Mouse (Mus musculus) liver, embryonic 11.5 days (tissue): ENCODE measurements around the gene Nanos2. TPM values are rescaled to one million over a fixed set of nuclear protein-coding genes. Genes with fewer than 3 reads are reported as not detected.

Source experiments
- ATAC-seq: fragments of 200-750 bp; cut with Nextera tagmentation; replicated peaks from 2 replicates; pipeline ENCODE4 v1.8.0; 2017; ENCODE audit warnings: moderate number of reproducible peaks, mild to moderate bottlenecking, moderate TSS enrichment, moderate library complexity; ENCODE audit not compliant: low FRiP score
- DNase-seq: peaks from one replicate; pipeline ENCODE4 v3.0.0-alpha.2; 2017; ENCODE audit warnings: low spot score
- H3K27ac ChIP-seq: fragments of 300-500 bp; sonication (generic); 2 replicates; pipeline ENCODE4 v1.5.1; 2014; ENCODE audit warnings: mild to moderate bottlenecking, low read depth, low read length, control low read depth
- H3K27me3 ChIP-seq: fragments of 300-500 bp; sonication (generic); replicated peaks from 2 replicates; pipeline ENCODE4 v1.6.1; 2014; ENCODE audit warnings: low read length, mixed read lengths; ENCODE audit not compliant: control insufficient read depth, insufficient read depth
- H3K36me3 ChIP-seq: fragments of 300-500 bp; sonication (generic); 2 replicates; pipeline ENCODE4 v1.6.1; 2014; ENCODE audit warnings: mild to moderate bottlenecking, low read length, moderate library complexity, mixed read lengths; ENCODE audit not compliant: control insufficient read depth, insufficient read depth
- H3K4me1 ChIP-seq: fragments of 300-500 bp; sonication (generic); replicated peaks from 2 replicates; pipeline ENCODE4 v1.6.1; 2014; ENCODE audit warnings: low read length, mixed read lengths; ENCODE audit not compliant: control insufficient read depth, insufficient read depth
- H3K4me2 ChIP-seq: fragments of 300-500 bp; sonication (generic); 2 replicates; pipeline ENCODE4 v1.6.1; 2014; ENCODE audit warnings: mild to moderate bottlenecking, control low read depth, moderate library complexity
- H3K4me3 ChIP-seq: fragments of 300-500 bp; sonication (generic); 2 replicates; pipeline ENCODE4 v1.5.1; 2014; ENCODE audit warnings: low read depth, low read length, control low read depth
- H3K9ac ChIP-seq: fragments of 300-500 bp; sonication (generic); 2 replicates; pipeline ENCODE4 v1.6.1; 2014; ENCODE audit warnings: low read depth, low read length, control low read depth
- H3K9me3 ChIP-seq: fragments of 300-500 bp; sonication (generic); 2 replicates; pipeline ENCODE4 v1.6.1; 2016; ENCODE audit warnings: low read length, inconsistent platforms, mixed read lengths; ENCODE audit not compliant: control insufficient read depth
- WGBS: fragments of 180-500 bp; shearing (Covaris S2); extraction: QIAGEN DNeasy Blood & Tissue Kit; methylation state at CpG from one replicate; pipeline ENCODE4 v1.1.7; 2014; 5-methylcytosine and 5-hydroxymethylcytosine counted together
- polyA plus RNA-seq: library from polyadenylated mRNA; unstranded; fragments of >200 nt; fragmentation: Nextera tagmentation; extraction: Ambion mirVana; gene quantifications from 2 replicates; pipeline ENCODE4 v1.2.1, GENCODE M21; 2014

Gene Nanos2
- polyA plus RNA-seq, 1 experiment from 2014 or later = not detected

- H3K4me2 ChIP-seq = no peak overlapping the region
- no peak overlapping the region for H3K9ac ChIP-seq
- H3K4me3 ChIP-seq = no peak overlapping the region
- H3K9me3 ChIP-seq = no peaks in the 10 kb centered on the region
- 81% methylated on average over 7 of the region's 7 CpGs for WGBS
- no peak overlapping the region for H3K27ac ChIP-seq
- no peaks in the 10 kb centered on the region for H3K36me3 ChIP-seq
- no peak for ATAC-seq
- peaks cover 27% of the 10 kb centered on the region for H3K27me3 ChIP-seq
- H3K4me1 ChIP-seq = no peaks in the 10 kb centered on the region
- DNase-seq = no peak
Observed at GRCm38 (mm10) chr7:19017909-19018308, 30.7 kb downstream of the Nanos2 start.

- Histone ChIP-seq H3K4me3 (peak overlapping the region; percentile 98), H3K4me2 (peak overlapping the region; percentile 55)
Observed at GRCm38 (mm10) chr7:19021048-19021447, 33.8 kb downstream of the Nanos2 start.

GRCm38 (mm10) chr7:19022189-19022958 is 35.2 kb downstream of the Nanos2 start:
- Histone ChIP-seq H3K27me3 (peaks cover 36% of the 10 kb centered on the region), H3K9ac (peak overlapping the region; percentile 46), H3K4me3 (peak overlapping the region; percentile 98), H3K4me1 (peaks cover 19% of the 10 kb centered on the region), H3K4me2 (peak overlapping the region; percentile 55), H3K27ac (no peak overlapping the region), H3K36me3 (no peaks in the 10 kb centered on the region; the same call in 1 of the 2 replicates), H3K9me3 (no peaks in the 10 kb centered on the region)
- ATAC-seq = no peak
- 47% methylated on average over 18 of the region's 18 CpGs for WGBS
- DNase-seq = no peak

More at GRCm38 (mm10) chr7:19021048-19021447, 33.8 kb downstream of the Nanos2 start:
- Histone ChIP-seq H3K36me3 (no peaks in the 10 kb centered on the region), H3K27ac (no peak overlapping the region), H3K9ac (peak overlapping the region; percentile 23; the same call in 1 of the 2 replicates), H3K9me3 (no peaks in the 10 kb centered on the region), H3K27me3 (peaks cover 36% of the 10 kb centered on the region), H3K4me1 (peaks cover 15% of the 10 kb centered on the region)
- WGBS = 4% methylated on average over 8 of the region's 8 CpGs
- DNase-seq (no peak), ATAC-seq (no peak)

- DNase-seq (no peak), ATAC-seq (peak; percentile 30)
- H3K36me3 ChIP-seq = no peaks in the 10 kb centered on the region; the same call in 1 of the 2 replicates
- H3K9ac ChIP-seq = peak within 1 kb of the TSS; percentile 95
- H3K4me3 ChIP-seq = peak within 1 kb of the TSS; percentile 98
- WGBS = 4% methylated on average over 30 of the region's 30 CpGs
- peak within 1 kb of the TSS; percentile 96 for H3K4me2 ChIP-seq
- H3K27ac ChIP-seq = peak within 1 kb of the TSS; percentile 62; the same call in 1 of the 2 replicates
- H3K4me1 ChIP-seq = peaks cover 22% of the 10 kb centered on the region
- peaks cover 36% of the 10 kb centered on the region for H3K27me3 ChIP-seq
- H3K9me3 ChIP-seq = no peaks in the 10 kb centered on the region
Observed at GRCm38 (mm10) chr7:19023357-19023814, 36.2 kb downstream of the Nanos2 start, which contains the start of gene Foxa3. TSS of gene Foxa3 (minus strand) at chr7:19023538.

GRCm38 (mm10) chr7:19024096-19024506 is 36.9 kb downstream of the Nanos2 start, which contains the start of gene Sympk:
TSS of gene Sympk (plus strand) at chr7:19024377.
- H3K36me3 ChIP-seq = peaks cover 6% of the 10 kb centered on the region; the same call in 1 of the 2 replicates
- H3K4me2 ChIP-seq = peak within 1 kb of the TSS; percentile 96
- no peaks in the 10 kb centered on the region for H3K9me3 ChIP-seq
- peaks cover 36% of the 10 kb centered on the region for H3K27me3 ChIP-seq
- peaks cover 22% of the 10 kb centered on the region for H3K4me1 ChIP-seq
- peak within 1 kb of the TSS; percentile 95 for H3K9ac ChIP-seq
- ATAC-seq (peak; percentile 91), DNase-seq (peak; percentile 94)
- H3K4me3 ChIP-seq = peak within 1 kb of the TSS; percentile 98
- peak within 1 kb of the TSS; percentile 62; the same call in 1 of the 2 replicates for H3K27ac ChIP-seq
- WGBS = under 1% methylated on average over 44 of the region's 50 CpGs

- Histone ChIP-seq H3K36me3 (peaks cover 11% of the 10 kb centered on the region), H3K9me3 (no peaks in the 10 kb centered on the region), H3K4me2 (peak overlapping the region; percentile 96), H3K4me3 (peak overlapping the region; percentile 98), H3K27ac (peak overlapping the region; percentile 62; the same call in 1 of the 2 replicates), H3K4me1 (peaks cover 22% of the 10 kb centered on the region), H3K27me3 (peaks cover 34% of the 10 kb centered on the region), H3K9ac (peak overlapping the region; percentile 95)
- DNase-seq (no peak), ATAC-seq (peak; percentile 60)
- WGBS = 2% methylated on average over 36 of the region's 36 CpGs
Observed at GRCm38 (mm10) chr7:19024581-19025255, 37.5 kb downstream of the Nanos2 start.

DNA sequence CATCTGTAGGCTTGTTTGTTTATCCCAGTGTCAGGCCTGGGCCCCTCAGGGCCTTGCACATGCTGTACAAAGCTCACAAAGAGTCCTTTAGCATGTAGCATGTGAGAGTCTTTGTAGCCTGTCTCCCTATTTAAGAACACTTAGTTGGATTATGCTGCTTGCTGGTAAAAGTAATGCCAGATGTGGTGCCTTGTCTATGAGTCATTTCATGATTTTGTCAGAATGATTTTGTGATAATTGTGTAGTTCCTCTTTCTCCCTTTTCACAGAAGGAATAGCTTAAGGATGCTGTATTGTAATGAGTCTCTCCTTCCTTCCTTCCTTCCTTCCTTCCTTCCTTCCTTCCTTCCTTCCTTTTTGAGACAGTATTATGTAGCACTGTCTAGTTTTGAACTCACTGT is 40.9 kb downstream of the Nanos2 start:
- Histone ChIP-seq H3K27ac (no peak overlapping the region), H3K4me3 (no peak overlapping the region), H3K4me1 (peaks cover 22% of the 10 kb centered on the region), H3K4me2 (no peak overlapping the region), H3K36me3 (peaks cover 34% of the 10 kb centered on the region), H3K27me3 (peaks cover 7% of the 10 kb centered on the region), H3K9me3 (no peaks in the 10 kb centered on the region), H3K9ac (no peak overlapping the region)
- ATAC-seq = no peak
- no peak for DNase-seq

- Histone ChIP-seq H3K4me2 (no peak overlapping the region), H3K27ac (no peak overlapping the region), H3K4me1 (peaks cover 16% of the 10 kb centered on the region), H3K9ac (no peak overlapping the region), H3K27me3 (no peaks in the 10 kb centered on the region), H3K4me3 (no peak overlapping the region), H3K36me3 (peaks cover 41% of the 10 kb centered on the region), H3K9me3 (no peaks in the 10 kb centered on the region)
- 67% methylated on average over 6 of the region's 6 CpGs for WGBS
- ATAC-seq (peak; percentile 55), DNase-seq (no peak)
Observed at GRCm38 (mm10) chr7:19029084-19029653, 42.0 kb downstream of the Nanos2 start.
